Mouse (Mus musculus): ENCODE results near the gene Foxf2. TPM values are rescaled to one million over a fixed set of nuclear protein-coding genes. Genes with fewer than 3 reads are reported as not detected.
A peak's percentile ranks its signal among the peaks of the same experiment; 100 is the strongest.

Gene Foxf2
- 5.0 and 5.5 TPM in 2 replicates for polyA plus RNA-seq (2015; fragmentation: Nextera tagmentation; extraction: Ambion mirVana)

DNA sequence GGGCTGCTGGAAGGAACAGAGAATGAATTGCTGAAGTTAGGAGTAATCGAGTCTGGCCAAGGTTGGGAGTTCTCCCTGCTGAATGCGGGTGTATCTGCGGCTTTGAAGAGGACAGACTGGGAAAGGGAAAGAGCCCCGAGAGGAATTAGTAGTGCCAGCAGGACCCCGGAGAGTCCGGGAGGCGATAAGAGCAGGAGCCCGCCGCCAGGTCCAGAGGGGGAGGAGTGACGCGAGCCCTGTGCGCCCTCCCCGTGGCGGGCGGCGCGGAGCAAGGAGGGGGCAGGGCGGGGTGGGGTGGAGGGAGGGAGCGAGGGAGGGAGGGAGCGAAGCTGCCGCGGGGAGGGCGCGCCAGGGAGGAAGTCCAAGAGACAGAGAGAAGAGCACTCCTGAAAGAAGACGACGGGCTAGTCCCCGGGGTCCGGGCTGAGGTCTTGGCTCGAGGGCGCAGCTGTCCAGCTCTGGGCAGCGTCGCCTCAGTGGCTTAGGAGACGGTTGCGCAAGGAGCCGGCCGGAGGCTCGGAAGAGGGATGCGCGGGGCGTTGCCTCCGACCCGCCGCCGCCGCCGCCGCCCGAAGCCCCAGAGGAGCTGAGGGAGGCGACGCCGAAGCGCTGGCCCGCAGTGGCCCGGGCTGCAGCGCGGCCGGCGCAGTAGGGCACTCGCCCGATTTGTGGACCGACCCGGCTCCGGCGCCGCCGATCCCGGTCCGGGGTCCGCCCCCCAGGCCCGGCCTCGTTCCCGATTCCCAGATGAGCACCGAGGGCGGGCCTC is at the start of gene Foxf2:
Gene Foxf2 (plus strand): TSS at position 484 of the 769 bp plus-strand sequence.
- under 1% methylated on average over 59 of the region's 74 CpGs for WGBS
- Histone ChIP-seq H3K4me2 (peak within 1 kb of the TSS; percentile 97), H3K4me3 (peak within 1 kb of the TSS; percentile 53), H3K27me3 (peaks cover 99% of the 10 kb centered on the region), H3K9ac (peak within 1 kb of the TSS; percentile 47), H3K36me3 (no peaks in the 10 kb centered on the region), H3K9me3 (no peaks in the 10 kb centered on the region), H3K4me1 (peaks cover 42% of the 10 kb centered on the region), H3K27ac (no peak within 1 kb of the TSS; the same call in 1 of the 2 replicates)
- 0 out of 2 replicates have a peak, but pooled peaks have one; percentile 41 for ATAC-seq (ENCODE audit: insufficient number of reproducible peaks, low FRiP score, low TSS enrichment, low read depth)

- peaks cover 12% of the 10 kb centered on the region for H3K4me1 ChIP-seq
- ATAC-seq (ENCODE audit: insufficient number of reproducible peaks, low FRiP score, low TSS enrichment, low read depth): no peak
- no peaks in the 10 kb centered on the region for H3K36me3 ChIP-seq
- no peaks in the 10 kb centered on the region for H3K9me3 ChIP-seq
- H3K27ac ChIP-seq: no peak overlapping the region
- H3K9ac ChIP-seq: no peak overlapping the region
- WGBS: 38% methylated on average over 4 of the region's 4 CpGs
- H3K4me2 ChIP-seq: no peak overlapping the region
- H3K27me3 ChIP-seq: peaks cover 25% of the 10 kb centered on the region; the same call in 1 of the 2 replicates
- H3K4me3 ChIP-seq: no peak overlapping the region
These were observed 48.9 kb upstream of the Foxf2 start for GRCm38 (mm10) chr13:31576696-31577095.

DNA sequence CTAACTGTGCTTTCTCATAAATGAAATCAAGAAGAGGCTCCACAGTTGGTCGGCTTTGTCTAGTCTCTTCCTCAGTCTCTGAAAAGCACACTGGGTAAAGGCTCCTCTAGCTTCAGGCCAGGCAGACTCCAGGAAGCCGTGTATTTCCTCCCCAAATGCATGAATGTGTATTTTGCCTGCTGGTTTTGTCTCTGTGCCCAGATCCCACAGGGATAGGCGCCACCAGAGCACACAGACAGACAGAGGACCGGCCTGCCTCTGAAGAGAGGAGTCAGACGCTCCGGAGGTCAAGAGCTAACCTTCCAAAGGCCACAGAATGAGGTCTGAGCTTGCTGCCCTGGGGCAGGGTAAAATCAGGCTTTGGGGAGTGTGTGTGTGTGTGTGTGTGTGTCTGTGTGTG is 48.0 kb upstream of the Foxf2 start:
- H3K4me2 ChIP-seq: no peak overlapping the region
- no peaks in the 10 kb centered on the region for H3K9me3 ChIP-seq
- ATAC-seq (ENCODE audit: insufficient number of reproducible peaks, low FRiP score, low TSS enrichment, low read depth): no peak
- 24% methylated on average over 6 of the region's 6 CpGs for WGBS
- H3K9ac ChIP-seq: no peak overlapping the region
- H3K27ac ChIP-seq: no peak overlapping the region
- H3K4me3 ChIP-seq: no peak overlapping the region
- no peaks in the 10 kb centered on the region for H3K36me3 ChIP-seq
- peaks cover 12% of the 10 kb centered on the region for H3K4me1 ChIP-seq
- peaks cover 25% of the 10 kb centered on the region; the same call in 1 of the 2 replicates for H3K27me3 ChIP-seq

GRCm38 (mm10) chr13:31578389-31578788 is 47.2 kb upstream of the Foxf2 start:
- peaks cover 12% of the 10 kb centered on the region for H3K4me1 ChIP-seq
- no peak for ATAC-seq (ENCODE audit: insufficient number of reproducible peaks, low FRiP score, low TSS enrichment, low read depth)
- no peak overlapping the region for H3K4me2 ChIP-seq
- H3K9ac ChIP-seq: no peak overlapping the region
- no peak overlapping the region for H3K27ac ChIP-seq
- H3K27me3 ChIP-seq: peaks cover 25% of the 10 kb centered on the region; the same call in 1 of the 2 replicates
- WGBS: 28% methylated on average over 10 of the region's 10 CpGs
- no peak overlapping the region for H3K4me3 ChIP-seq
- no peaks in the 10 kb centered on the region for H3K36me3 ChIP-seq
- no peaks in the 10 kb centered on the region for H3K9me3 ChIP-seq

DNA sequence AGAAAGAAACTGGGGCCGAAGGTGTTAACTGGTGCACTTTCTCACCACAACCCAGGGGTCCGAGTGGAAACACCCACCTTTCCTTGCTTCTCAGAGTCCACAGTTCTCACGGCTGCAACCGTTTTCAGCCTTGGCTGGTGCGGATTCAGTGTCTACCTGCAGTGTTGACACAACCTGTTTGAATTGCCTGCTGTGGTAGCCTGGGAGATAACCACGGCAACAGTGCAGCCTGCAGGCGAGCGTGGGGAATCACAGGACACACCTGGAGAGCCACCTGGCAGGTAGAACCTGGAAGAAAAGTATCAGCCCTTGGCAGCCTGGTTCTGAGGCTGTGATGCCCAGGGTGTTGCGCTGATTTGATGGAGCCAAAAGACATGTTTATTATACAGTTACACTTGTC is 45.8 kb upstream of the Foxf2 start:
- H3K4me1 ChIP-seq: peaks cover 12% of the 10 kb centered on the region
- H3K9ac ChIP-seq: no peak overlapping the region
- ATAC-seq (ENCODE audit: insufficient number of reproducible peaks, low FRiP score, low TSS enrichment, low read depth): no peak
- H3K4me2 ChIP-seq: no peak overlapping the region
- no peak overlapping the region for H3K4me3 ChIP-seq
- H3K27me3 ChIP-seq: peaks cover 13% of the 10 kb centered on the region; the same call in 1 of the 2 replicates
- no peaks in the 10 kb centered on the region for H3K36me3 ChIP-seq
- no peak overlapping the region for H3K27ac ChIP-seq
- WGBS: 58% methylated on average over 9 of the region's 9 CpGs
- no peaks in the 10 kb centered on the region for H3K9me3 ChIP-seq

GRCm38 (mm10) chr13:31587341-31587740 is 38.3 kb upstream of the Foxf2 start:
- no peaks in the 10 kb centered on the region for H3K9me3 ChIP-seq
- WGBS: 78% methylated on average over 5 of the region's 5 CpGs

DNA sequence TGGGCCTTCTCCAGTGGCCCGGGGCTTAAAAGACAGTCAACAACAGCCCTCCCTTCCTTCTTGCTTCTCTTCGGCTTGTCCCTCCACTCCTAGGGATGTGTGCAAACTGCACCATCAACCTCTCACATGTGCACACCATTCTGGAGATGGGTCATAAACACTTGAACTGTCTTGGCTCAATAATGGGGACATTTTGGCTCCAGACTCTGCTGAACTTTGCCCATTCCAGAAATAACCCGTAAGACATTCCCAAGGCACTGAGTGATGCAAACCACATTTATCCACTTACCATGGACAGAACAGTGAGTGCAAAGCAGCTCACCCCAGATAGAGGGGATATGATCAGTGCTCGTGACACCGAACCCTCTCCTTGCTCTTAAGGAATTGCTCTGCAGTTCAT is 26.0 kb upstream of the Foxf2 start:
- Histone ChIP-seq H3K9ac (no peak overlapping the region), H3K4me1 (0 out of 2 replicates have a peak, but pooled peaks cover 4% of the 10 kb centered on the region), H3K27ac (no peak overlapping the region), H3K36me3 (no peaks in the 10 kb centered on the region), H3K4me2 (no peak overlapping the region), H3K9me3 (no peaks in the 10 kb centered on the region), H3K4me3 (no peak overlapping the region), H3K27me3 (no peaks in the 10 kb centered on the region)
- no peak for ATAC-seq (ENCODE audit: insufficient number of reproducible peaks, low FRiP score, low TSS enrichment, low read depth)
- 61% methylated on average over 5 of the region's 5 CpGs for WGBS

More at GRCm38 (mm10) chr13:31587341-31587740, 38.3 kb upstream of the Foxf2 start:
- no peak for ATAC-seq (ENCODE audit: insufficient number of reproducible peaks, low FRiP score, low TSS enrichment, low read depth)
- Histone ChIP-seq H3K4me3 (no peak overlapping the region), H3K27me3 (no peaks in the 10 kb centered on the region), H3K4me1 (no peaks in the 10 kb centered on the region), H3K27ac (no peak overlapping the region), H3K4me2 (no peak overlapping the region), H3K9ac (no peak overlapping the region), H3K36me3 (no peaks in the 10 kb centered on the region)

DNA sequence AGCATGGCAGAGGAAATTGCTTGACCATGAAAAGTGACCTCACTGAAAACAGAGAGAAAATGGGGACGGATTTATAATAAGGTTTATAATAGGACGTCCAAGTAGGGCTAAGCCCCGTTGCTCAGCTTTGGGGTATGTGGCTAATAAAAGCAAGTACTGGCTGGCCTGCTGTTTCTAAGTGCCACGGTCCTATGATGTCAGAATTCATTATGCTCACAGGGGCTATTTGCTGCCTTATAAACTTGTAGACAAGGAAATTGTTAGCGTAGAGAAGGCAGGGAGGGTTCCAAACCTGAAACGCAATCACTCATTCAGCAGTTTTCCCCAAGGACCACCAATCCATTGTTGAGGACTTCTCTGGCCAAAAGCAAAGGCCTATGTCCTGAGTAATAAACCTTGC is 21.7 kb upstream of the Foxf2 start:
- H3K36me3 ChIP-seq: no peaks in the 10 kb centered on the region
- no peaks in the 10 kb centered on the region for H3K9me3 ChIP-seq
- H3K4me2 ChIP-seq: no peak overlapping the region
- H3K27me3 ChIP-seq: 0 out of 2 replicates have a peak, but pooled peaks cover 5% of the 10 kb centered on the region
- 30% methylated on average over 6 of the region's 6 CpGs for WGBS
- no peak overlapping the region for H3K9ac ChIP-seq
- peak; percentile 61; the same call in 1 of the 2 replicates for ATAC-seq (ENCODE audit: insufficient number of reproducible peaks, low FRiP score, low TSS enrichment, low read depth)
- no peak overlapping the region for H3K4me3 ChIP-seq
- H3K27ac ChIP-seq: no peak overlapping the region
- H3K4me1 ChIP-seq: 0 out of 2 replicates have a peak, but pooled peaks cover 4% of the 10 kb centered on the region

DNA sequence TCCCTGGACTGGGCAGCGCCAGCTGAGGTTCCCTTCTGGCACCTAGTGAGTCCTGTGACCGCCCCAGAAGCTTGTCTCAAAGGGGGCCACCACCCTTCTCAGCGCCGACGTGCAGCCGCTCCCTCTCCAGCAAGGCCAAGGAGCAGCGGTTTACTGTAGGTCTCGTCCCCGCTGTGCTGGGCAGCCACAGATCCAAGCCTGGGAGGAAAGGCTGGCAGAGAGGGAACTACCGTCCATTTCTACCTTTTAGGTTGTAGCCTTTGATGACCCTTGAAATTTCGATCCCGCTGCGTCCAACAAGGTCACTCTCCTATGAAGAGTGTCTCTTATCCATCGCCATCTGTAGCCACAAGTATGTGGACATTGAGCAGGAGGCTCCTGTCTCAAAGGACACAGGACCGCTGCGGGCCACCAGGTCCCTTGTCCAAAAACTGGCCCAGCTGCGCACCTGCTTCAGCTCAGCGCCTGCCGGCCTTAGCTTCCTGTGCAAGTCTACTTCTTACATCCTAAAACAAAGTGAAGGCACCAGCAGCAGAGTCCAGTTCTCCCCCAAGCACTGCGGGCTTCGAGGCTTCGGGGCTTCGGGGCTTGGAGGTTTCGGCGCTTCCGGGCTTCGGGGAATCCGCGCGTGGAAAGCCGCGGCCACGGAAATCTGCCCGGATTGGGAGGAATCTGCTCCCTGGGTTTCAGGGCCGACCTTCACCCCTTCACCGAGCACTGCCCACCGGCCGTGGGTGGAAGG is 10.7 kb upstream of the Foxf2 start:
- Histone ChIP-seq H3K27ac (no peak overlapping the region), H3K36me3 (no peaks in the 10 kb centered on the region), H3K9ac (no peak overlapping the region), H3K4me3 (no peak overlapping the region), H3K4me1 (peaks cover 28% of the 10 kb centered on the region), H3K4me2 (no peak overlapping the region), H3K9me3 (no peaks in the 10 kb centered on the region), H3K27me3 (peaks cover 94% of the 10 kb centered on the region)
- no peak for ATAC-seq (ENCODE audit: insufficient number of reproducible peaks, low FRiP score, low TSS enrichment, low read depth)
- 6% methylated on average over 38 of the region's 38 CpGs for WGBS

- 3% methylated on average over 17 of the region's 17 CpGs for WGBS
- Histone ChIP-seq H3K4me2 (no peak overlapping the region), H3K4me3 (no peak overlapping the region), H3K27ac (no peak overlapping the region), H3K4me1 (peaks cover 35% of the 10 kb centered on the region), H3K27me3 (peaks cover 94% of the 10 kb centered on the region), H3K9ac (no peak overlapping the region), H3K9me3 (no peaks in the 10 kb centered on the region), H3K36me3 (no peaks in the 10 kb centered on the region)
- ATAC-seq (ENCODE audit: insufficient number of reproducible peaks, low FRiP score, low TSS enrichment, low read depth): no peak
These were observed 10.0 kb upstream of the Foxf2 start for GRCm38 (mm10) chr13:31615561-31616165.

GRCm38 (mm10) chr13:31618001-31618400 is 7.6 kb upstream of the Foxf2 start:
- under 1% methylated on average over 12 of the region's 12 CpGs for WGBS
- H3K9ac ChIP-seq: no peak overlapping the region
- peak overlapping the region; percentile 34 for H3K4me3 ChIP-seq
- H3K36me3 ChIP-seq: no peaks in the 10 kb centered on the region
- ATAC-seq (ENCODE audit: insufficient number of reproducible peaks, low FRiP score, low TSS enrichment, low read depth): no peak
- no peak overlapping the region for H3K27ac ChIP-seq
- H3K4me1 ChIP-seq: peaks cover 35% of the 10 kb centered on the region
- H3K4me2 ChIP-seq: peak overlapping the region; percentile 60
- H3K9me3 ChIP-seq: no peaks in the 10 kb centered on the region
- H3K27me3 ChIP-seq: peaks cover 97% of the 10 kb centered on the region
